Comparison of ENCODE assay signal across 20 mouse cellular contexts in genomic region chr9:48826377-48826889, GRCm38 (mm10). TPM values are rescaled to one million over a fixed set of nuclear protein-coding genes. Genes with fewer than 3 reads are reported as not detected.
DNase-seq lines count a peak whose midpoint lies in the region; ATAC-seq and TF ChIP-seq lines count a peak whose summit lies in the region.
"Had no signal": no experiment of that assay in that cellular context is flagged by ENCODE, and none has a peak within 500 bp of the region (broad histone marks: within the 10 kb centered on the region; RNA-seq: fewer than 3 reads in every experiment).

No protein-coding gene starts in this region.

- TF ChIP-seq POLR2A in CH12.LX (IDR thresholded peaks at IDR 0.05; ENCODE audit: low read depth, low read length) = no peak

- no peaks in the 10 kb centered on the region for H3K9me3 ChIP-seq in CH12.LX (replicated peaks; ENCODE audit: low read length)
- no peaks in the 10 kb centered on the region for H3K9me3 ChIP-seq in intestine, embryonic 14.5 days (ENCODE audit: control insufficient read depth, low read length)
- H3K9me3 ChIP-seq: heart, embryonic 13.5 days; limb, embryonic 12.5 days; midbrain, embryonic 12.5 days had no signal

- dilution Hi-C loops in CH12.LX (cut with MboI; ENCODE audit: extremely low pct_ligation_motif_present, extremely low pct_unique_long_range_greater_than_20kb, low sequenced_read_pairs) = no loop called here

- no peaks in the 10 kb centered on the region for H3K36me3 ChIP-seq in CH12.LX (replicated peaks in 1 of 2; ENCODE audit: control insufficient read depth in 1 of 2, insufficient read depth in 1 of 2, low read length in 1 of 2)
- H3K36me3 ChIP-seq in intestine, embryonic 14.5 days (ENCODE audit: control insufficient read depth, insufficient read depth, low read length) = no peaks in the 10 kb centered on the region
- H3K36me3 ChIP-seq: heart, embryonic 13.5 days; limb, embryonic 12.5 days had no signal

- no peak for TF ChIP-seq RAD21 in CH12.LX (IDR thresholded peaks at IDR 0.05; ENCODE audit: low read depth, low read length)

- ATAC-seq in intestine, embryonic 14.5 days (replicated peaks; ENCODE audit: low FRiP score, low TSS enrichment, low read depth) = peak; percentile 37; the same call in 1 of the 2 replicates
- ATAC-seq: activated CD4-positive, CD25-positive, alpha-beta regulatory T cell, adult 4 months; CD4-positive, CD25-positive, alpha-beta regulatory T cell, adult 4 months; forebrain, embryonic 14.5 days had no signal

- no peak overlapping the region for H3K4me3 ChIP-seq in CH12.LX (replicated peaks in 1 of 3; ENCODE audit: low read depth in 2 of 3, low read length in 2 of 3, poor library complexity in 1 of 3)
- H3K4me3 ChIP-seq in intestine, embryonic 14.5 days (ENCODE audit: low read depth, low read length) = no peak overlapping the region
- H3K4me3 ChIP-seq: heart, embryonic 13.5 days; limb, embryonic 12.5 days; midbrain, embryonic 12.5 days had no signal

- H3K4me1 ChIP-seq in CH12.LX (ENCODE audit: control insufficient read depth in 1 of 2, insufficient read depth in 2 of 2) = peaks cover 21 to 55% of the 10 kb centered on the region in 2 experiments
- peaks cover 13% of the 10 kb centered on the region for H3K4me1 ChIP-seq in intestine, embryonic 14.5 days (replicated peaks; ENCODE audit: control insufficient read depth, insufficient read depth, low read length)

- in situ Hi-C loops in CH12.LX (cut with MboI; ENCODE audit: low pct_ligation_motif_present, low pct_unique_long_range_greater_than_20kb, low sequenced_read_pairs) = no loop called here

- H3K27ac ChIP-seq in CH12.LX (ENCODE audit: insufficient read depth, low read depth) = no peak overlapping the region
- H3K27ac ChIP-seq in intestine, embryonic 14.5 days (ENCODE audit: low read depth) = no peak overlapping the region
- H3K27ac ChIP-seq: heart, embryonic 13.5 days; hindbrain, embryonic 14.5 days; limb, embryonic 12.5 days; midbrain, embryonic 12.5 days had no signal

- no peak overlapping the region for H3K9ac ChIP-seq in CH12.LX (ENCODE audit: insufficient read depth, low read depth)
- H3K9ac ChIP-seq in intestine, embryonic 14.5 days (ENCODE audit: low read length) = no peak overlapping the region
- H3K9ac ChIP-seq: heart, embryonic 13.5 days; hindbrain, embryonic 14.5 days; limb, embryonic 12.5 days; midbrain, embryonic 12.5 days had no signal

- H3K4me2 ChIP-seq in CH12.LX (ENCODE audit: insufficient read depth, low read depth, poor library complexity, severe bottlenecking) = no peak overlapping the region
- no peak overlapping the region for H3K4me2 ChIP-seq in intestine, embryonic 14.5 days (ENCODE audit: low read length)
- H3K4me2 ChIP-seq: heart, embryonic 13.5 days; hindbrain, embryonic 14.5 days; limb, embryonic 12.5 days; midbrain, embryonic 12.5 days had no signal

- no peaks in the 10 kb centered on the region for H3K27me3 ChIP-seq in CH12.LX (replicated peaks)
- H3K27me3 ChIP-seq in intestine, embryonic 14.5 days (replicated peaks; ENCODE audit: control insufficient read depth, insufficient read depth, low read length) = peaks cover 16% of the 10 kb centered on the region

- no peak for TF ChIP-seq CTCF in CH12.LX (conservative IDR thresholded peaks at IDR 0.05 in 1 of 2, IDR thresholded peaks at IDR 0.05 in 1 of 2; ENCODE audit: low read depth in 2 of 2, low read length in 2 of 2)

- intact Hi-C loops in heart, postnatal 36 days (cut with DNase I) = no loop called here
- intact Hi-C loops in heart, postnatal 10 days (cut with DNase I) = no loop called here
- intact Hi-C loops in left cerebral cortex, postnatal 25 days (cut with DNase I) = no loop called here
- intact Hi-C loops in left cerebral cortex, postnatal 36 days (cut with DNase I) = no loop called here

- peaks cover 2% of the 10 kb centered on the region; the same call in 1 of the 2 replicates for H3K79me2 ChIP-seq in CH12.LX (replicated peaks; ENCODE audit: control insufficient read depth, extremely low read depth, insufficient read depth, poor library complexity, severe bottlenecking)

- no peak for TF ChIP-seq EP300 in CH12.LX (IDR thresholded peaks at IDR 0.05; ENCODE audit: low read length)

- DNase-seq in heart, postnatal 36 days = peak; percentile 22 to 30
- no peak for DNase-seq in heart, postnatal 10 days
- DNase-seq in CH12.LX (ENCODE audit: extremely low read depth) = no peak
- DNase-seq in intestine, embryonic 14.5 days (ENCODE audit: low spot score) = no peak
- DNase-seq in skeletal muscle tissue, adult 2 months (ENCODE audit: low read depth, low spot score) = peak; percentile 96
- DNase-seq in left cerebral cortex, postnatal 25 days (ENCODE audit: low spot score in 2 of 2) = no peak
- DNase-seq in left cerebral cortex, postnatal 36 days (ENCODE audit: low spot score in 2 of 2) = no peak
- DNase-seq: cerebellum, postnatal 10 days; kidney, adult 2 months; kidney, postnatal 4 days; lung, adult 2 months; spleen, adult 18-20 months; thymus, postnatal 4 days had no signal

- 63% methylated on average over 7 of the region's 7 CpGs for WGBS in intestine, embryonic 14.5 days

TF ChIP-seq in CH12.LX, 34 proteins besides CTCF, POLR2A, EP300 and RAD21:
- TF ChIP-seq CHD2 (IDR thresholded peaks at IDR 0.05; ENCODE audit: low read length) (no peak), MAFK (IDR thresholded peaks at IDR 0.05; ENCODE audit: insufficient replicate concordance, low read length) (no peak), MXI1 (IDR thresholded peaks at IDR 0.05; ENCODE audit: low read depth, low read length) (no peak), ETS1 (conservative IDR thresholded peaks at IDR 0.05; ENCODE audit: low read depth, low read length) (0 out of 2 replicates have a peak, but pooled peaks have one; percentile 7), TCF12 (IDR thresholded peaks at IDR 0.05; ENCODE audit: low read depth, low read length) (no peak), PAX5 (IDR thresholded peaks at IDR 0.05; ENCODE audit: low read length) (no peak), ELF1 (IDR thresholded peaks at IDR 0.05; ENCODE audit: low read depth, low read length) (0 out of 2 replicates have a peak, but pooled peaks have one; percentile 10), MEF2A (IDR thresholded peaks at IDR 0.05; ENCODE audit: borderline replicate concordance, low read depth, low read length) (peak; percentile 32; the same call in 1 of the 2 replicates), GABPA (IDR thresholded peaks at IDR 0.05; ENCODE audit: insufficient replicate concordance, low read depth, low read length) (no peak)

RNA-seq across cellular contexts. Expression of gene Zbtb16, which starts 9.6 kb away (rescaled TPM):
- 100 to 1,000 TPM; 118 to 222 TPM for total RNA-seq in heart, postnatal 36 days (2021)
- 100 to 1,000 TPM in 1 of 2 experiments, 10 to 100 TPM in 1; 25.5 to 199 TPM for total RNA-seq in heart, postnatal 10 days (2021)
- 1.7 and 3.0 TPM in 2 replicates for total RNA-seq in CH12.LX (2012; rRNA removed)
- 0.34 TPM in 2 replicates for total RNA-seq in CH12.LX (2014; rRNA removed)
- 0.90 and 1.0 TPM in 2 replicates for polyA plus RNA-seq in CH12.LX (2012; ENCODE audit: insufficient read length, low read depth)
- 2.4 and 3.4 TPM in 2 replicates for polyA plus RNA-seq in intestine, embryonic 14.5 days (2014; fragmentation: Nextera tagmentation; extraction: Ambion mirVana)
- 10 to 100 TPM; 71.7 to 73.7 TPM for total RNA-seq in left cerebral cortex, postnatal 25 days (2021)
- 10 to 100 TPM; 75.1 to 93.6 TPM for total RNA-seq in left cerebral cortex, postnatal 36 days (2021)
- polyA plus RNA-seq: activated CD4-positive, CD25-positive, alpha-beta regulatory T cell, adult 4 months; CD4-positive, CD25-positive, alpha-beta regulatory T cell, adult 4 months had no signal

Comparison
In these comparisons a context has a peak if more than half of its experiments do, and no peak if none do; other contexts are left out.
1. DNase-seq: peak in heart, postnatal 36 days (2 of 2) and skeletal muscle tissue, adult 2 months (single experiment); none in heart, postnatal 10 days (0 of 2), CH12.LX (single experiment), intestine, embryonic 14.5 days (single experiment), left cerebral cortex, postnatal 25 days (0 of 2) and left cerebral cortex, postnatal 36 days (0 of 2).
2. RNA of gene Zbtb16, which starts 9.6 kb away (total RNA-seq): 118 to 222 TPM in heart, postnatal 36 days, 25.5 to 199 TPM in heart, postnatal 10 days, 75.1 to 93.6 TPM in left cerebral cortex, postnatal 36 days and 71.7 to 73.7 TPM in left cerebral cortex, postnatal 25 days; 0.34 to 3.0 TPM in CH12.LX; every median in the first group is over 4 times any median in the second.